Mouse (Mus musculus) ovary, postnatal 36 days (tissue): ENCODE results near the gene Hist1h2bk.

Experiments used
- DNase-seq: peaks from one replicate; pipeline ENCODE4 v3.0.0; 2022; ENCODE audit warnings: low spot score, mixed read lengths

The Hist1h2bk gene

GRCm38 (mm10) chr13:22014411-22014845 lies 21.2 kb upstream of the Hist1h2bk start:
- DNase-seq, result no peak

GRCm38 (mm10) chr13:22015479-22016450 lies 19.9 kb upstream of the Hist1h2bk start:
- DNase-seq, result peak; percentile 58

- no peak for DNase-seq
Observed at GRCm38 (mm10) chr13:22019934-22020835, 15.5 kb upstream of the Hist1h2bk start.

- DNase-seq, result peak; percentile 56
Observed at GRCm38 (mm10) chr13:22020901-22021339, 14.8 kb upstream of the Hist1h2bk start.

- DNase-seq, result no peak
Observed at GRCm38 (mm10) chr13:22021581-22021980, 14.1 kb upstream of the Hist1h2bk start.

- DNase-seq, result peak; percentile 64
Observed at GRCm38 (mm10) chr13:22022241-22022640, 13.4 kb upstream of the Hist1h2bk start.

GRCm38 (mm10) chr13:22026058-22027031 lies 9.3 kb upstream of the Hist1h2bk start:
- peak; percentile 81 for DNase-seq

GRCm38 (mm10) chr13:22028673-22029460 lies 6.8 kb upstream of the Hist1h2bk start:
- peak; percentile 92 for DNase-seq

GRCm38 (mm10) chr13:22029928-22030327 lies 5.7 kb upstream of the Hist1h2bk start:
- DNase-seq, result no peak

- DNase-seq, result no peak
Observed at GRCm38 (mm10) chr13:22030493-22030892, 5.2 kb upstream of the Hist1h2bk start.

- DNase-seq, result no peak
Observed at GRCm38 (mm10) chr13:22033741-22034442, 1.8 kb upstream of the Hist1h2bk start.

- DNase-seq, result no peak
Observed at GRCm38 (mm10) chr13:22034443-22035266, 1.0 kb upstream of the Hist1h2bk start.

GRCm38 (mm10) chr13:22036149-22036956 lies 683 bp downstream of the Hist1h2bk start:
- DNase-seq, result no peak

- no peak for DNase-seq
Observed at GRCm38 (mm10) chr13:22036986-22037385, 1.3 kb downstream of the Hist1h2bk start.

- no peak for DNase-seq
Observed at GRCm38 (mm10) chr13:22037415-22037814, 1.7 kb downstream of the Hist1h2bk start.

- no peak for DNase-seq
Observed at GRCm38 (mm10) chr13:22039364-22039763, 3.7 kb downstream of the Hist1h2bk start.

- DNase-seq, result no peak
Observed at GRCm38 (mm10) chr13:22039951-22040463, 4.3 kb downstream of the Hist1h2bk start.
